Mouse (Mus musculus): Measurements from ENCODE around the gene Gnptab.

Gnptab gene

DNA sequence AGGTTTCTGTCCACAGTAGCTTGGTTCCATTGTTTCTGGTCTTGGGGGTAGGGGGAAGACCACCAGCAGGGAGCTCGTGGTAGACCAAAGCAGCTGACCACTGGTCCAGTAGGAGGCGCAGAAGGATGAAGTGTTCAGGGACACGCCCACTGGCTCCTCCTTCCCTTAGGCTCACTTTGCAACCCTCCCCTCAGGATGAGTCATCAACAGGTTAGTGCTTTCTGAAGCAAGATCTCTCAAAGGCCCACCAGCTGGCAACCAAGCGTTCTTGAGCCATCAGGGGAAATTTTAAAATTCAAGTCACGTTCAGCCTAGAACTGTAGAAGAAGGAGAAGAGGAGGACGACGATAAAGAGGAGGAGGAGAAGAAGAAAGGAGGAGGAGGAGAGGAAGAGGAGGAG is 112.7 kb downstream of the Gnptab start:
- peaks cover 4% of the 10 kb centered on the region; the same call in 1 of the 2 replicates for H3K27me3 ChIP-seq (ENCODE audit: insufficient read depth, low read length)
- TF ChIP-seq CTCF (conservative IDR thresholded peaks at IDR 0.05; ENCODE audit: low read length): no peak
- TF ChIP-seq POU5F1 (IDR thresholded peaks at IDR 0.05; ENCODE audit: borderline replicate concordance, low read length): no peak
- TF ChIP-seq NANOG (IDR thresholded peaks at IDR 0.05; ENCODE audit: borderline replicate concordance, low read length): no peak
- no peaks in the 10 kb centered on the region for H3K36me3 ChIP-seq (ENCODE audit: insufficient read depth, low read length)
- peaks cover 45% of the 10 kb centered on the region for H3K4me1 ChIP-seq (replicated peaks; ENCODE audit: low read depth, low read length)
- H3K9me3 ChIP-seq (ENCODE audit: low read length): no peaks in the 10 kb centered on the region
- H3K4me3 ChIP-seq (replicated peaks; ENCODE audit: low read length): no peak overlapping the region

DNA sequence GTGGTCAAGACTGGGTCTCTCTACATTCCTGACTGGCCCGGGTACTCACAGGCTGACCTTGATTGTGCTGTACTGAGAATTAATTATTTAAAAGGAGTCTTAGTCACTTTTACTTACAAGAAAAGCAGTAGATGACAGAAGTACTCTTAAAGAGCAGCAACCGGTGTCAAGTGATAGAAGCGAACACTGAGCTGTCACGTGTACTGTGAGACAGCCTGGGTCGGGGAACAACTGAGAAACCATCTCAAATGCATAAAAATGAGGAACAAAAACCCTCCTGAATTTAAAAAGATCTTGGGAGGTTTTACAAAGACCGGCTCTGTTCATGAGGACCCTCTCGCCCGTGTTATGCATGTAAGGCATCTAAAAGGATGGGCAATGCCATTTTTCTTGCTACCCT is 113.7 kb downstream of the Gnptab start:
- TF ChIP-seq CTCF (conservative IDR thresholded peaks at IDR 0.05; ENCODE audit: low read length): no peak
- no peak for TF ChIP-seq NANOG (IDR thresholded peaks at IDR 0.05; ENCODE audit: borderline replicate concordance, low read length)
- no peak for TF ChIP-seq POU5F1 (IDR thresholded peaks at IDR 0.05; ENCODE audit: borderline replicate concordance, low read length)
- Histone ChIP-seq H3K4me3 (replicated peaks; ENCODE audit: low read length) (no peak overlapping the region), H3K27me3 (ENCODE audit: insufficient read depth, low read length) (peaks cover 4% of the 10 kb centered on the region; the same call in 1 of the 2 replicates), H3K9me3 (ENCODE audit: low read length) (no peaks in the 10 kb centered on the region), H3K4me1 (replicated peaks; ENCODE audit: low read depth, low read length) (peaks cover 51% of the 10 kb centered on the region), H3K36me3 (ENCODE audit: insufficient read depth, low read length) (no peaks in the 10 kb centered on the region)

DNA sequence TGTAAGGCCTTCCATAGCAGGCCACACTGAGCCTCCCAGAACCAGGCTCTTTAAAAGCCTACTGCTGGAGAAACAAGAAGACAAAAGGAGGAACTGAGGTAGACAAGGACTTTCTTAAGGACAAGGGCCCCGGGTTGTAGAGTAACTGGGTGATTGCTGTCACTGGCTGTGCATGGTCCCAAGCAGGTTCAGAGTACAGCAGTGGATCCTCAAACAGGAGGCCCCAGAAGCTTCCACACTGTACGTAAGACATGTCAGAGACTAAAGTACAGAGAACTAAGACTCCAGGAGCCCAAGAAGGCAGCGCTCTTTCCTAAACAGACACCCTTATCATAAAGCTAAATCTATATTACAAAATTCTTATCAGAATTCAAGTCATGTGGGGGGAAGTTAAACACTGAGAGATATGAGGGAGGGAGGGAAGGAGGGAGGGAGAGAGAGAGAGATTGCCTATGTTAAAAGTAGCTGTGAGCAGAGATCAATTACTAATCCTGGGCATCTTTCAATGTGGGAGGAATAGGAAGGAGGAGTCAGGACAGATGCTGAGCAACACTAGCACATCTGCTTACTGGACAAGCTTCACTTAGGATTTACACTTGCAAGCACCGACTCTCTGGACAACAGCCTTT is 116.1 kb downstream of the Gnptab start:
- no peak for TF ChIP-seq NANOG (IDR thresholded peaks at IDR 0.05; ENCODE audit: borderline replicate concordance, low read length)
- no peak for TF ChIP-seq POU5F1 (IDR thresholded peaks at IDR 0.05; ENCODE audit: borderline replicate concordance, low read length)
- no peak for TF ChIP-seq CTCF (conservative IDR thresholded peaks at IDR 0.05; ENCODE audit: low read length)
- Histone ChIP-seq H3K9me3 (ENCODE audit: low read length) (no peaks in the 10 kb centered on the region), H3K36me3 (ENCODE audit: insufficient read depth, low read length) (no peaks in the 10 kb centered on the region), H3K27me3 (ENCODE audit: insufficient read depth, low read length) (no peaks in the 10 kb centered on the region), H3K4me3 (replicated peaks; ENCODE audit: low read length) (no peak overlapping the region), H3K4me1 (replicated peaks; ENCODE audit: low read depth, low read length) (peaks cover 56% of the 10 kb centered on the region)

Data from E14TG2a.4 (cell line).